Mouse (Mus musculus): ENCODE data around the gene Ushbp1. TPM values are rescaled to one million over a fixed set of nuclear protein-coding genes. Genes with fewer than 3 reads are reported as not detected.
A peak's percentile ranks its signal among the peaks of the same experiment; 100 is the strongest.

Ushbp1 gene
- total and polyA plus RNA-seq, 3 experiments: 0.04 to 0.07 TPM; not detected in 1

DNA sequence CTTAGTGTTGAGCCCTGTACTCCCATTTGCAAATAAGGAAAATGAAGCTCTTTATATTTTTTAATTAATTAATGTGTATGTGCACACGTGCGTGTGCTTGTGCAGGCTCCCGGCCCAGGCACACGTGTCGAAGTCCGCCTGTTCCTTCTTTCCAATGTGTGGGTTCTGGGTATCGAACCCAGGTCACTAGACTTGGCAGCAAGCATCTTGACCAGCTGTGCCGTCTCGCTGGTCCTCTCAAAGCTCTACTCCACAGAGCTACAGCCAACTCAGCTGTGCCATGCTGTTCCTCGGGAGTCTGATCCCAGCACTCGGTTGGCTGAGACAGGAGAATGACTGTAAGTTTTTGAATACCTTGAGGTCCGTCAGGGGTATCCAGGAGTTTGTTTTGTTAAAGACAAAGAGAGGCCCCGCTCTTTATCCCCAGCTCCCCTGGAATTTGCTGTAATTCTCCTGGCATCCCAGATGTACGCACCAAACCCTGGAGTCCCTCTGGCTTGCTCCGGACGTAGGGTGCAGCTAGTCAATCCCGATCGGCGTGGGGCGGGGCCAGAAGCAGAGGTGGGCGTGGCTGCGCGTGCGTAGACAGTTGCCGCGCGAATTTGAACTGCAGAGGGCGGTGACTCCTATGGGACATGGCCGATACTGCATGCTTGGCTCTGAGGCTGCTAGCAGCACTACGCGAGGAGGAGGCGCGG, 9.9 kb upstream of the Ushbp1 start, which contains the start of gene Ankle1 (continued):
- TF ChIP-seq E2F4 (IDR thresholded peaks at IDR 0.05; ENCODE audit: borderline replicate concordance, low read depth, low read length): peak; percentile 91; the same call in 1 of the 2 replicates
- TF ChIP-seq EP300 (IDR thresholded peaks at IDR 0.05; ENCODE audit: low read depth in 1 of 2, low read length in 2 of 2): no peak
- TF ChIP-seq CHD1 (IDR thresholded peaks at IDR 0.05; ENCODE audit: low read depth, low read length): 0 out of 2 replicates have a peak, but pooled peaks have one; percentile 14
- TF ChIP-seq CHD2 (IDR thresholded peaks at IDR 0.05; ENCODE audit: low read length): no peak

DNA sequence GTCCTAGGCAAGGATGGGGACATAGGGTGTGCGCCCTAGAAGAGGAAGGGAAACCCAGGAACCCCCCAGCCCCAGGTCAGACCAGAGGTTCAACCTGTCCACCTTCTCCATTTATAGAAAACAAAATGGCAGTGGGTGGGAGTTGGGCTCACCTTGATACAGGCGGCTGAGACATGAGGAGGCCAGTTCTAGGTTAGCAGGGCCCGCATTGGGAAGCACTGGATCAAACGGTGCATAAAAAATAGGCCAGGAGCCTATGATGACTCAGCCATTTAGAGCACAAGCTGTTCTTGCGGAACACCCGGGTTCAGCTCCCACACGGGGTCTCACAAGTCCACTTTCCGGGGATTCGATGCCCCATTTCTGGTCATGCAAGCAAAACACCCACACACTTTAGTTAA, 9.3 kb upstream of the Ushbp1 start:
- TF ChIP-seq CHD1 (IDR thresholded peaks at IDR 0.05; ENCODE audit: low read depth, low read length): 0 out of 2 replicates have a peak, but pooled peaks have one; percentile 43
- TF ChIP-seq ETS1 (IDR thresholded peaks at IDR 0.05; ENCODE audit: low read depth, low read length): no peak; the same call in 1 of the 2 replicates
- TF ChIP-seq MYB (IDR thresholded peaks at IDR 0.05; ENCODE audit: low read depth, low read length): no peak
- no peak for TF ChIP-seq POLR2AphosphoS2 (IDR thresholded peaks at IDR 0.05; ENCODE audit: low read length)
- no peak for TF ChIP-seq POLR2AphosphoS5 (IDR thresholded peaks at IDR 0.05; ENCODE audit: borderline replicate concordance, low read depth, low read length)
- Histone ChIP-seq H3K27ac (ENCODE audit: control insufficient read depth, low read depth, low read length) (peak overlapping the region; percentile 57), H3K4me1 (ENCODE audit: control insufficient read depth in 1 of 2, insufficient read depth in 2 of 2, low read length in 2 of 2) (peaks cover 0 to 18% of the 10 kb centered on the region in 2 experiments; a peak in 2 of 4 replicates), H3K36me3 (ENCODE audit: control insufficient read depth in 1 of 2, insufficient read depth in 2 of 2, low read length in 2 of 2) (peaks cover 0 to 11% of the 10 kb centered on the region in 2 experiments; a peak in 2 of 4 replicates), H3K4me3 (ENCODE audit: control insufficient read depth in 1 of 2, insufficient read depth in 1 of 2, low read depth in 2 of 2, low read length in 2 of 2) (peak overlapping the region; percentile 74 to 82), H3K79me2 (ENCODE audit: control insufficient read depth, insufficient read depth, low read length, poor library complexity) (peaks cover 26% of the 10 kb centered on the region), H3K9me3 (replicated peaks; ENCODE audit: insufficient read depth, low read length) (no peaks in the 10 kb centered on the region), H3K27me3 (ENCODE audit: control insufficient read depth in 1 of 2, insufficient read depth in 2 of 2, low read length in 2 of 2) (no peaks in the 10 kb centered on the region), H3K9ac (ENCODE audit: control insufficient read depth, low read depth, low read length, poor library complexity, severe bottlenecking) (peak overlapping the region; percentile 81)
- DNase-seq (ENCODE audit: low read depth, low spot score): peak; percentile 76

DNA sequence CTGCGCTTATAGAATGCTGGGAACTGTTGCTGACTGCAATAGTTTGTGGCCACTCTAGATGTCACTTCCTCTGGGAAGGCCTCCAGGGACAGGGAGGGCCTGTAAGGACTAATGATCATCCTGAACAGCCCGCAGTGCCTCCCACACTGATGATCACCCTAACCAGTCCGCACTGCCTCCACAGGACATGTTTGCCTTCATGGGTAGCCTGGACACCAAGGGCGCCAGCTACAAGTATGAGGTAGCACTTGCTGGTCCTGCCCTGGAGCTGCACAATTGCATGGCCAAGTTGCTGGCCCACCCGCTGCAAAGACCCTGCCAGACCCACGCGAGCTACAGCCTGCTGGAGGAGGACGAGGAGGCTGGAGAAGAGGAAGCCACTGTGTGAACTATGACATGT, 8.4 kb upstream of the Ushbp1 start:
- no peak overlapping the region for H3K4me3 ChIP-seq (ENCODE audit: control insufficient read depth in 1 of 2, insufficient read depth in 1 of 2, low read depth in 2 of 2, low read length in 2 of 2)
- no peak overlapping the region for H3K27ac ChIP-seq (ENCODE audit: control insufficient read depth, low read depth, low read length)
- peaks cover 0 to 18% of the 10 kb centered on the region in 2 experiments; a peak in 2 of 4 replicates for H3K4me1 ChIP-seq (ENCODE audit: control insufficient read depth in 1 of 2, insufficient read depth in 2 of 2, low read length in 2 of 2)
- no peak overlapping the region for H3K9ac ChIP-seq (ENCODE audit: control insufficient read depth, low read depth, low read length, poor library complexity, severe bottlenecking)
- peaks cover 0 to 11% of the 10 kb centered on the region in 2 experiments; a peak in 2 of 4 replicates for H3K36me3 ChIP-seq (ENCODE audit: control insufficient read depth in 1 of 2, insufficient read depth in 2 of 2, low read length in 2 of 2)
- H3K9me3 ChIP-seq (replicated peaks; ENCODE audit: insufficient read depth, low read length): no peaks in the 10 kb centered on the region
- no peaks in the 10 kb centered on the region for H3K27me3 ChIP-seq (ENCODE audit: control insufficient read depth in 1 of 2, insufficient read depth in 2 of 2, low read length in 2 of 2)
- H3K79me2 ChIP-seq (ENCODE audit: control insufficient read depth, insufficient read depth, low read length, poor library complexity): peaks cover 26% of the 10 kb centered on the region
- no peak for DNase-seq (ENCODE audit: low read depth, low spot score)
- TF ChIP-seq UBTF (IDR thresholded peaks at IDR 0.05; ENCODE audit: borderline replicate concordance, insufficient read depth, low read depth, low read length) (no peak), ZKSCAN1 (IDR thresholded peaks at IDR 0.05; ENCODE audit: low read depth, low read length) (no peak), TAL1 (IDR thresholded peaks at IDR 0.05; ENCODE audit: low read length) (no peak), TBP (IDR thresholded peaks at IDR 0.05; ENCODE audit: low read depth, low read length) (no peak), POLR2AphosphoS5 (IDR thresholded peaks at IDR 0.05; ENCODE audit: borderline replicate concordance, low read depth, low read length) (no peak), POLR2AphosphoS2 (IDR thresholded peaks at IDR 0.05; ENCODE audit: low read length) (no peak), MYC (IDR thresholded peaks at IDR 0.05; ENCODE audit: low read depth, low read length) (no peak), NRF1 (IDR thresholded peaks at IDR 0.05; ENCODE audit: insufficient read depth, low read depth, low read length, poor library complexity, severe bottlenecking) (no peak), RAD21 (IDR thresholded peaks at IDR 0.05; ENCODE audit: low read depth, low read length) (no peak), E2F4 (IDR thresholded peaks at IDR 0.05; ENCODE audit: borderline replicate concordance, low read depth, low read length) (no peak), TCF12 (IDR thresholded peaks at IDR 0.05; ENCODE audit: low read depth, low read length) (no peak), HCFC1 (IDR thresholded peaks at IDR 0.05; ENCODE audit: low read depth, low read length) (no peak)

Data from MEL (cell line).